Mouse (Mus musculus) ES-Bruce4 (cell line): ENCODE measurements around the gene Med1. TPM values are rescaled to one million over a fixed set of nuclear protein-coding genes. Genes with fewer than 3 reads are reported as not detected.

ENCODE experiments used
- H3K27ac ChIP-seq: 2 replicates; pipeline ENCODE4 v1.5.1; 2012; ENCODE audit warnings: low read length, inconsistent platforms; ENCODE audit not compliant: insufficient read depth
- H3K27me3 ChIP-seq: 2 replicates; pipeline ENCODE4 v1.6.1; 2012; ENCODE audit warnings: mild to moderate bottlenecking, low read length, inconsistent platforms; ENCODE audit not compliant: control insufficient read depth, poor library complexity, insufficient read depth, severe bottlenecking
- H3K36me3 ChIP-seq: 2 replicates; pipeline ENCODE4 v1.6.1; 2012; ENCODE audit warnings: inconsistent platforms, mild to moderate bottlenecking, low read length, moderate library complexity; ENCODE audit not compliant: control insufficient read depth, poor library complexity, insufficient read depth, severe bottlenecking
- H3K4me1 ChIP-seq: one replicate; pipeline ENCODE4 v1.8.1; 2011; ENCODE audit warnings: low read length; ENCODE audit not compliant: control insufficient read depth, insufficient read depth
- H3K4me3 ChIP-seq: 2 replicates; pipeline ENCODE4 v1.5.1; 2011; ENCODE audit warnings: low read depth, mild to moderate bottlenecking, low read length
- H3K9ac ChIP-seq: 2 replicates; pipeline ENCODE4 v1.6.1; 2012; ENCODE audit warnings: low read depth, mild to moderate bottlenecking, inconsistent platforms; ENCODE audit not compliant: poor library complexity, severe bottlenecking
- H3K9me3 ChIP-seq: replicated peaks from 2 replicates; pipeline ENCODE4 v1.6.1; 2012; ENCODE audit warnings: mild to moderate bottlenecking, low read length, inconsistent platforms; ENCODE audit not compliant: control insufficient read depth, poor library complexity, insufficient read depth, severe bottlenecking
- CTCF ChIP-seq: IDR thresholded peaks from one replicate; pipeline ENCODE4 v1.8.1; 2011; ENCODE audit warnings: low read depth, low read length
- EP300 ChIP-seq: IDR thresholded peaks from 2 replicates; pipeline ENCODE4 v1.6.1; 2011; ENCODE audit warnings: low read depth, low read length; ENCODE audit not compliant: insufficient read depth
- POLR2A ChIP-seq: IDR thresholded peaks from one replicate; pipeline ENCODE4 v1.8.1; 2011; ENCODE audit warnings: low read length; ENCODE audit not compliant: insufficient read depth
- polyA plus RNA-seq: library from polyadenylated mRNA; stranded (reverse); fragments of >200 nt; gene quantifications from 2 replicates; pipeline ENCODE4 v1.2.4, GENCODE M21; 2011; ENCODE audit warnings: low read depth; ENCODE audit not compliant: missing spikeins, insufficient read depth, insufficient read length

Med1 gene
- polyA plus RNA-seq, 1 experiment, result 57.5 TPM

DNA sequence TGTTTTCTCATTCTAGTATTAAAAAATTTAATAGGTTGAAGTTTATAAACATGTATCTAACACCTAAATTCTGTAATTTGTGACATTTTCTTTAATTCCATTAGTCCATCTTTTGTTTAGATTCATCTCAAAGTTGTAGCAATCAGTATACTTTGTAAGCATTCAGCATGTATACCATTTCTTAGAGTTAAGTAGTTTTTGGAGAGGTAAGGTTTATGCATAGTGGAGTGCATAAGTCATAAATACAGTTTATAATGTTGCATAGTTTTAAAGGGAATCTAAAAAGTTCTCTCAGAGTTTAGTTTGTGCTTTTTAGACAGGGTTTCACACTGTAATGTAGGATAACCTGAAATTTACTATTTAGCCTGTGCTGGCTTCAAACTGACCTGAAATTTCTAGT is 12.4 kb upstream of the Med1 start:
- Histone ChIP-seq H3K4me3 (no peak overlapping the region), H3K36me3 (peaks cover 31% of the 10 kb centered on the region), H3K4me1 (peaks cover 2% of the 10 kb centered on the region), H3K27me3 (no peaks in the 10 kb centered on the region), H3K27ac (no peak overlapping the region), H3K9me3 (no peaks in the 10 kb centered on the region), H3K9ac (no peak overlapping the region)
- TF ChIP-seq POLR2A (no peak), EP300 (no peak), CTCF (no peak)

DNA sequence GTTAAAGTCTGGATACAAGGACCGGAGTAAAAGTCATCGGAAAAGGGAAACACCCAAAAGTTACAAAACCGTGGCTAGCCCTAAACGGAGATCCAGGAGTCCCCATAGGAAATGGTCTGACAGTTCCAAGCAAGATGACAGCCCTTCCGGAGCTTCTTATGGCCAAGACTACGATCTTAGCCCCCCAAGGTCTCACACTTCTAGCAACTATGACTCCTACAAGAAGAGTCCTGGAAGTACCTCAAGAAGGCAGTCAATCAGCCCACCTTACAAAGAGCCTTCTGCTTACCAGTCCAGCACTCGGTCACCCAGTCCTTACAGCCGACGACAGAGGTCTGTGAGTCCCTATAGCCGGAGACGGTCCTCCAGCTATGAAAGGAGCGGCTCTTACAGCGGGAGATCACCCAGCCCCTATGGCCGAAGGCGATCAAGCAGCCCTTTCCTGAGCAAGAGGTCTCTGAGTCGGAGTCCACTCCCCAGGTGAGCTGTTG is 10.9 kb upstream of the Med1 start:
- H3K27ac ChIP-seq, result no peak overlapping the region
- peak overlapping the region; percentile 90 for H3K4me3 ChIP-seq
- TF ChIP-seq EP300 (no peak), CTCF (no peak), POLR2A (no peak)

DNA sequence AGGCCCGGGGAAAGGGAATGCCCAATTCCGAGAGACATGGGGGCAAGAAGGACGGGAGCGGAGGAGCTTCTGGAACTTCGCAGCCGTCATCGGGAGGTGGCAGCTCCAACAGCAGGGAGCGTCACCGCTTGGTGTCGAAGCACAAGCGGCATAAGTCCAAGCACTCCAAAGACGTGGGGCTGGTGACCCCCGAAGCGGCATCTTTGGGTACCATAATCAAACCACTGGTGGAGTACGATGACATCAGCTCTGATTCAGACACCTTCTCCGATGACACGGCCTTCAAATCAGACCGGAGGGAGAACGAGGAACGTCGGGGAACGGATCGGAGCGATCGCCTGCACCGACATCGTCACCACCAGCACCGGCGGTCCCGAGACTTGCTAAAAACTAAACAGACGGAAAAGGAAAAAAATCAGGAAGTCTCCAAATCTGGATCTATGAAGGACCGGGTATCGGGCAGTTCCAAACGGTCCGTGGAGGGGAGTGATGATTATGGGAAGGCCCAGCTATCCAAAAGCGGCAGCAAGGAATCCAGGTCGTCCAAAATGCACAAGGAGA is 10.3 kb upstream of the Med1 start:
- no peaks in the 10 kb centered on the region for H3K9me3 ChIP-seq
- H3K9ac ChIP-seq, result peak overlapping the region; percentile 96
- H3K4me3 ChIP-seq, result peak overlapping the region; percentile 90
- no peak for TF ChIP-seq POLR2A
- no peak for TF ChIP-seq EP300
- TF ChIP-seq CTCF, result no peak
- no peaks in the 10 kb centered on the region for H3K27me3 ChIP-seq
- peaks cover 13% of the 10 kb centered on the region for H3K36me3 ChIP-seq
- peaks cover 2% of the 10 kb centered on the region for H3K4me1 ChIP-seq
- no peak overlapping the region for H3K27ac ChIP-seq

More for the DNA sequence above, 10.9 kb upstream of the Med1 start:
- Histone ChIP-seq H3K4me1 (peaks cover 2% of the 10 kb centered on the region), H3K36me3 (peaks cover 18% of the 10 kb centered on the region), H3K27me3 (no peaks in the 10 kb centered on the region), H3K9ac (peak overlapping the region; percentile 96), H3K9me3 (no peaks in the 10 kb centered on the region)

DNA sequence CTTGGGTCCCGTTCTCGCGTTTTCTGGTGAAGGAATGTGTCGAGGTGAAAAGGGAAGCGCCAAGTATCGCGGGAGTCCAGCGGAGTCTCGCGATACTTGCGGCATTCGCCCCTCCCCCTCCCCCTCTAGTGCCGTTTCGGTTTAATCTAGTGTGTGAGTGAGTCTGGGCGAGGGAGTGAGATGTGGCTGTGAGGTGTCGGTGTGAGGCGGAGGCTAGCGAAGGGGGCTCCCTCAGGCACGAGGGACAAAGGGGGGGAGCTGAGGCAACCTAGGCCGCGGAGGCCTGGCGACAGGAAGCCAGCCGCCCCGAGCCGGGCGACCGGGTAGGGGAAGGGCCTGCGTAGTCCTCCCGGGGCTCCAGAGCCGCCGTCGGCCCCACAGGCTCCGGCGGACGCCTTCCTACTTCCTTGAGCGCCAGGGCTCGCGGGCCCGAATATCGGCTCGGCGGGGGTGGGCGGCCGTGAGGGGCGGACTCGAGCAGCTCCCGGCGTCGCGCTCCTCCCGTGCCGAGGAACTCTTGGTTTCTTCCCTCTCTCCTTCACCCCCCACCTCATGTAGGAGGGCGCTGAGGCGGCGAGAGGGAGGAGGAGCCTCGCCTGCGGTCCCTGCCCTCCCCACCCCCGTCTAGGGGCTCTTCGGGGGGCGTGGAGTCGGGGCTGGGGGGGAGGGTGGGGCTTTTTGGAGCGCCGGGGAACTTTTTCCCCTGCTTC is 9.7 kb upstream of the Med1 start, which contains the start of gene Cdk12:
TSS of gene Cdk12 (plus strand) at position 419 of the 710 bp plus-strand sequence.
- H3K9me3 ChIP-seq, result no peaks in the 10 kb centered on the region
- peak within 1 kb of the TSS; percentile 96 for H3K9ac ChIP-seq
- no peaks in the 10 kb centered on the region for H3K27me3 ChIP-seq
- peak within 1 kb of the TSS; percentile 100 for H3K4me3 ChIP-seq
- TF ChIP-seq POLR2A (peak; percentile 99), CTCF (no peak), EP300 (peak; percentile 74; the same call in 1 of the 2 replicates)
- peaks cover 2% of the 10 kb centered on the region for H3K4me1 ChIP-seq
- peaks cover 6% of the 10 kb centered on the region for H3K36me3 ChIP-seq
- H3K27ac ChIP-seq, result peak within 1 kb of the TSS; percentile 100

DNA sequence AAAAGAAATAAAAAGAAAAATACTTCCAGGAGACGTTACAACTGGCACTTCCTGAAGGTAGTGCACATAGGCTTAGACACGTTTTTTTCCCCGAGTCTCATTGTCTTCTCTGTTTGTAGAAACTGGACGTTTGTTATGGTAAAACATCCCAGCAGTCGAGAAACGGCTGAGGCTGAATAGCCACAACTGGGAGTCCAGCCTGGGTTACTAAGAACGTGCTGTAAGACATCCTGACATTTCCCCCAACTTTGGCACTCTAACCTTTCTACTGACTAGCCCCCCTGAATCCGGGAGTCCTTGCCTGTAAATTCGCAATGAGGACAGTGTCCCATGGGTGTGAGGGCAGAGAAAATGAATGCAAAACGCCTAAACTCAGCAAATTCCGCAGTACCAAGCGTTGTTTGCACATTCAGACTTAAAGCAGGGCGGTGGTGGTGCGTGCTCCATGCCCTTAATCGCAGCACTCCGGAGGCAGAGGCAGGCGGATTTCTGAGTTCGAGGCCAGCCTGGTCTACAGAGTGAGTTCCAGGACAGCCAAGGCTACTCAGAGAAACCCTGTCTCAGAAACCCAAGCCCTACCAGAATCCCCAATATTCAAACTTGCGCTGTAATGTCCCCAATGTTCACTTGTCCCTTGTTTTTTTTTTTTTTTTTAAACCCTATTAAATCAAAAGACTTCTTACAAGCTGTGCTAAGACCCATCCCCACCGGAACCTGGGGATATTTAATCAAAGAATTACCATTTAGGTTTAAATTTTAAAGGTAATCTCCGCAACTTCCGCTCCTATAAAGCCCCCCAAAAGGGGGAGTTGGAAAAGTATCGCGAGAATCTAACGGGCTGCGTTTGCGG is 8.9 kb upstream of the Med1 start:
- H3K27ac ChIP-seq, result peak overlapping the region; percentile 100
- peaks cover 2% of the 10 kb centered on the region for H3K4me1 ChIP-seq
- no peaks in the 10 kb centered on the region for H3K27me3 ChIP-seq
- H3K36me3 ChIP-seq, result peaks cover 2% of the 10 kb centered on the region; the same call in 1 of the 2 replicates
- peak overlapping the region; percentile 100 for H3K4me3 ChIP-seq
- TF ChIP-seq EP300, result peak; percentile 55; the same call in 1 of the 2 replicates
- no peak for TF ChIP-seq POLR2A
- H3K9ac ChIP-seq, result peak overlapping the region; percentile 96
- H3K9me3 ChIP-seq, result no peaks in the 10 kb centered on the region
